Mouse (Mus musculus): ENCODE measurements around the gene Ift74.

GRCm38 (mm10) chr4:94604452-94605019 is 9.8 kb upstream of the Ift74 start:
- TF ChIP-seq GATA1 (IDR thresholded peaks at IDR 0.05; ENCODE audit: borderline replicate concordance, low read length) (no peak), FLI1 (IDR thresholded peaks at IDR 0.05; ENCODE audit: low read length) (no peak)
